Comparison of ENCODE assay signal across 9 mouse cellular contexts in genomic region chr1:189253207-189253606, GRCm38 (mm10).
DNase-seq lines count a peak whose midpoint lies in the region; TF ChIP-seq lines count a peak whose summit lies in the region.
"Had no signal": no experiment of that assay in that cellular context is flagged by ENCODE, and none has a peak within 500 bp of the region (broad histone marks: within the 10 kb centered on the region; RNA-seq: fewer than 3 reads in every experiment).

No protein-coding gene starts in this region.

- TF ChIP-seq CTCF in left cerebral cortex, adult 2 months (IDR thresholded peaks at IDR 0.05): peak; percentile 52
- peak; percentile 35 for TF ChIP-seq CTCF in ES-Bruce4 (IDR thresholded peaks at IDR 0.05; ENCODE audit: low read depth, low read length)

- H3K27ac ChIP-seq in left cerebral cortex, adult 2 months: no peak overlapping the region
- no peak overlapping the region for H3K27ac ChIP-seq in ES-Bruce4 (ENCODE audit: insufficient read depth, low read length)
- H3K27ac ChIP-seq: heart, embryonic 10.5 days had no signal

- no peak for TF ChIP-seq POLR2A in ES-Bruce4 (IDR thresholded peaks at IDR 0.05; ENCODE audit: insufficient read depth, low read length)

- TF ChIP-seq EP300 in ES-Bruce4 (IDR thresholded peaks at IDR 0.05; ENCODE audit: insufficient read depth, low read depth, low read length): no peak

- no peaks in the 10 kb centered on the region for H3K27me3 ChIP-seq in ES-Bruce4 (ENCODE audit: control insufficient read depth, insufficient read depth, low read length, poor library complexity, severe bottlenecking)

- intact Hi-C loops in left cerebral cortex, adult 2 months (cut with DNase I): no loop called here

- no peak overlapping the region for H3K4me3 ChIP-seq in left cerebral cortex, adult 2 months
- no peak overlapping the region for H3K4me3 ChIP-seq in ES-Bruce4 (ENCODE audit: low read depth, low read length)
- H3K4me3 ChIP-seq: heart, embryonic 10.5 days had no signal

- no peaks in the 10 kb centered on the region for H3K36me3 ChIP-seq in ES-Bruce4 (ENCODE audit: control insufficient read depth, insufficient read depth, low read length, poor library complexity, severe bottlenecking)
- H3K36me3 ChIP-seq: heart, embryonic 10.5 days had no signal

- H3K4me1 ChIP-seq in ES-Bruce4 (ENCODE audit: control insufficient read depth, insufficient read depth, low read length): no peaks in the 10 kb centered on the region
- H3K4me1 ChIP-seq: heart, embryonic 10.5 days had no signal

- H3K9me3 ChIP-seq in ES-Bruce4 (replicated peaks; ENCODE audit: control insufficient read depth, insufficient read depth, low read length, poor library complexity, severe bottlenecking): 0 out of 2 replicates have a peak, but pooled peaks cover 6% of the 10 kb centered on the region
- H3K9me3 ChIP-seq: heart, embryonic 10.5 days had no signal

- peak; percentile 22 for DNase-seq in adrenal gland, postnatal 14 days
- no peak for DNase-seq in adrenal gland, adult 8-10 months
- no peak for DNase-seq in left cerebral cortex, adult 2 months (ENCODE audit: extremely low spot score in 1 of 2, low spot score in 2 of 2)
- no peak for DNase-seq in left cerebral cortex, adult 11 months (ENCODE audit: low spot score)
- DNase-seq in lung, postnatal 14 days: peak; percentile 2
- DNase-seq in urinary bladder, postnatal 14 days (ENCODE audit: low spot score): no peak
- no peak for DNase-seq in urinary bladder, postnatal 4 days (ENCODE audit: low spot score in 2 of 2)

- no peak overlapping the region for H3K9ac ChIP-seq in ES-Bruce4 (ENCODE audit: low read depth, poor library complexity, severe bottlenecking)

Comparison
In these comparisons a context has a peak if more than half of its experiments do, and no peak if none do; other contexts are left out.
1. DNase-seq: peak in adrenal gland, postnatal 14 days (single experiment) and lung, postnatal 14 days (single experiment); none in adrenal gland, adult 8-10 months (single experiment), left cerebral cortex, adult 2 months (0 of 2), left cerebral cortex, adult 11 months (single experiment), urinary bladder, postnatal 14 days (single experiment) and urinary bladder, postnatal 4 days (0 of 2).